Mouse (Mus musculus) intestine, postnatal 0 days (tissue): ENCODE results near the gene Ntng2. TPM values are rescaled to one million over a fixed set of nuclear protein-coding genes. Genes with fewer than 3 reads are reported as not detected.

Experiments used
- ATAC-seq: fragments of 200-750 bp; cut with Nextera tagmentation; 2 replicates; pipeline ENCODE4 v1.8.0; 2017; ENCODE audit warnings: mild to moderate bottlenecking, moderate TSS enrichment, moderate library complexity
- H3K27ac ChIP-seq: fragments of 300-500 bp; sonication (generic); 2 replicates; pipeline ENCODE4 v1.5.1; 2014; ENCODE audit warnings: mild to moderate bottlenecking, low read depth, low read length, moderate library complexity
- H3K27me3 ChIP-seq: fragments of 300-500 bp; sonication (generic); replicated peaks from 2 replicates; pipeline ENCODE4 v1.6.1; 2014; ENCODE audit warnings: low read length, mixed read lengths; ENCODE audit not compliant: control insufficient read depth, insufficient read depth
- H3K36me3 ChIP-seq: fragments of 300-500 bp; sonication (generic); 2 replicates; pipeline ENCODE4 v1.6.1; 2014; ENCODE audit warnings: mild to moderate bottlenecking, moderate library complexity; ENCODE audit not compliant: control insufficient read depth, insufficient read depth
- H3K4me1 ChIP-seq: fragments of 300-500 bp; sonication (generic); replicated peaks from 2 replicates; pipeline ENCODE4 v1.6.1; 2014; ENCODE audit warnings: antibody characterized with exemption, low read length, mixed read lengths; ENCODE audit not compliant: control insufficient read depth, insufficient read depth
- H3K4me2 ChIP-seq: fragments of 300-500 bp; sonication (generic); replicated peaks from 2 replicates; pipeline ENCODE4 v1.6.1; 2014; ENCODE audit warnings: low read depth, mild to moderate bottlenecking, moderate library complexity
- H3K4me3 ChIP-seq: fragments of 300-500 bp; sonication (generic); 2 replicates; pipeline ENCODE4 v1.5.1; 2014; ENCODE audit warnings: low read depth, low read length
- H3K9ac ChIP-seq: fragments of 300-500 bp; sonication (generic); 2 replicates; pipeline ENCODE4 v1.6.1; 2014; ENCODE audit warnings: mild to moderate bottlenecking, low read depth, low read length
- H3K9me3 ChIP-seq: fragments of 300-500 bp; sonication (generic); 2 replicates; pipeline ENCODE4 v1.6.1; 2016; ENCODE audit warnings: mixed run types; ENCODE audit not compliant: control insufficient read depth
- CTCF ChIP-seq: sonication (generic); IDR thresholded peaks from 2 replicates; pipeline ENCODE4 v1.5.1; 2016; ENCODE audit warnings: low read depth, mild to moderate bottlenecking, control low read depth, antibody characterized with exemption, moderate library complexity
- WGBS: fragments of 180-500 bp; shearing (Covaris S2); extraction: QIAGEN DNeasy Blood & Tissue Kit; methylation state at CpG from one replicate; pipeline ENCODE4 v1.1.7; 2014; 5-methylcytosine and 5-hydroxymethylcytosine counted together
- polyA plus RNA-seq: library from polyadenylated mRNA; unstranded; fragments of >200 nt; fragmentation: Nextera tagmentation; extraction: Ambion mirVana; gene quantifications from 2 replicates; pipeline ENCODE4 v1.2.1, GENCODE M21; 2015

Ntng2 gene
- polyA plus RNA-seq, 1 experiment from 2014 or later, result 0.21 TPM

DNA sequence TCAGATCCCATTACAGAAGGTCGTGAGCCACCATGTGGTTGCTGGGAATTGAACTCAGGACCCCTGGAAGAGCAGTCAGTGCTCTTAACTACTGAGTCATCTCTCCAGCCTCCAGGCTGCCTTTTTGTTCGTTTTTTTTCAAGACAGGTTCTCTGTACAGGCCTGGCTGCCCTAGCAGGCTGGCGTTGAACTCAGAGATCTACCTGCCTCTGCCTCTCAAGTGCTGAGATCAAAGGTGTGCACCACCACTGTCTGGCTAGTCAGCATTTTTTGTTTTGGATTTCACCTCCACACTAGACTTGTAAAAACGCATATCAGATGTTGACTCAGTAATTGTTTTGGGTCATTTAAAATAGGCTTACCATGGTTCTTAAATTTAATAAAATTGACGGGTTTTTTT, 84.7 kb downstream of the Ntng2 start:
- peaks cover 70% of the 10 kb centered on the region for H3K36me3 ChIP-seq
- no peak overlapping the region for H3K4me3 ChIP-seq
- 94% methylated on average over 5 of the region's 5 CpGs for WGBS
- TF ChIP-seq CTCF, result no peak
- H3K9me3 ChIP-seq, result no peaks in the 10 kb centered on the region
- H3K4me2 ChIP-seq, result no peak overlapping the region
- no peak overlapping the region for H3K9ac ChIP-seq
- H3K4me1 ChIP-seq, result no peaks in the 10 kb centered on the region
- ATAC-seq, result no peak
- no peaks in the 10 kb centered on the region for H3K27me3 ChIP-seq
- H3K27ac ChIP-seq, result no peak overlapping the region

- Histone ChIP-seq H3K4me1 (no peaks in the 10 kb centered on the region), H3K4me2 (no peak overlapping the region), H3K4me3 (no peak overlapping the region), H3K27ac (no peak overlapping the region), H3K27me3 (no peaks in the 10 kb centered on the region), H3K36me3 (peaks cover 64% of the 10 kb centered on the region), H3K9ac (no peak overlapping the region), H3K9me3 (no peaks in the 10 kb centered on the region)
- 68% methylated on average over 2 of the region's 2 CpGs for WGBS
- TF ChIP-seq CTCF, result no peak
- no peak for ATAC-seq
Measured at GRCm38 (mm10) chr2:29151941-29152340, 100.9 kb downstream of the Ntng2 start.

Other genes with a start within 250 kb of the Ntng2 start
- gene Cfap77, start 197.9 kb downstream of the Ntng2 start, polyA plus RNA-seq, result 0.08 and 0.20 TPM in 2 replicates
- 4.3 and 4.9 TPM in 2 replicates for gene Ttf1, start 192.7 kb downstream of the Ntng2 start, polyA plus RNA-seq
- gene Setx, start 128.8 kb downstream of the Ntng2 start, polyA plus RNA-seq, result 4.3 TPM in 2 replicates
- 24.8 and 25.1 TPM in 2 replicates for gene Med27, start 93.8 kb upstream of the Ntng2 start, polyA plus RNA-seq